Mouse (Mus musculus): ENCODE data around the gene Wtip. TPM values are rescaled to one million over a fixed set of nuclear protein-coding genes. Genes with fewer than 3 reads are reported as not detected.
"Not testable (repeated sequence)": the region's sequence is repeated elsewhere in the genome, so short reads cannot be mapped to it uniquely, and the experiment has no call there.

The Wtip gene
- total and polyA plus RNA-seq, 2 experiments: 1.9 to 2.8 TPM

DNA sequence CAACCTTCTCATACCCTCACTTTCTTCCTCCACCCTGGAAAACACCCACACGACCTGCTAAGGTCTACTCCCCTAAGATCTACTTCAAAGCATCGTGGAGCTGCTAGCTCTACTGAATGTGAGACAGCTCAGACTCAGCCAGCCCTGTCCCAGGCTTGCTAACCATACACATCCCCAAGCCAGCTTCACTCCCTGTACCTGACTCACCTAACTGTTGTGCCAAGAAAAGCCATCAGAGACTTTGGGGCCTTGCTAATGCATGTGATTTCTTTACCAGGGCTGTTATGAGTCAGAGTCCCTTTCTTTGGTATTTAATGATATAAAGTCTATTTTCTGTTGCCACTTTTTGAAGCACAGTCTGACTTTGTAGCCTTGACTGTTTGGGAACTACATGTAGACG is 1.9 kb downstream of the Wtip start:
- Histone ChIP-seq H3K9ac (ENCODE audit: low read depth, low read length) (no peak overlapping the region), H3K27ac (replicated peaks; ENCODE audit: insufficient read depth, low read depth, low read length) (no peak overlapping the region), H3K79me2 (ENCODE audit: control insufficient read depth, insufficient read depth, low read length) (no peaks in the 10 kb centered on the region; the same call in 1 of the 2 replicates), H3K36me3 (ENCODE audit: control insufficient read depth, insufficient read depth, low read length) (no peaks in the 10 kb centered on the region), H3K27me3 (ENCODE audit: control insufficient read depth, insufficient read depth, low read length) (peaks cover 9% of the 10 kb centered on the region), H3K4me3 (ENCODE audit: insufficient read depth, low read depth, low read length) (no peak overlapping the region), H3K4me1 (ENCODE audit: control insufficient read depth, insufficient read depth, low read length) (no peaks in the 10 kb centered on the region; the same call in 1 of the 2 replicates)
- TF ChIP-seq CTCF (IDR thresholded peaks at IDR 0.05; ENCODE audit: low read depth, low read length): no peak
- no peak for TF ChIP-seq POLR2A (IDR thresholded peaks at IDR 0.05; ENCODE audit: extremely low read depth, insufficient read depth, low read length)
- WGBS: 73% methylated on average over 3 of the region's 3 CpGs
- no peak for DNase-seq (ENCODE audit: extremely low read depth, low read depth, low spot score)

DNA sequence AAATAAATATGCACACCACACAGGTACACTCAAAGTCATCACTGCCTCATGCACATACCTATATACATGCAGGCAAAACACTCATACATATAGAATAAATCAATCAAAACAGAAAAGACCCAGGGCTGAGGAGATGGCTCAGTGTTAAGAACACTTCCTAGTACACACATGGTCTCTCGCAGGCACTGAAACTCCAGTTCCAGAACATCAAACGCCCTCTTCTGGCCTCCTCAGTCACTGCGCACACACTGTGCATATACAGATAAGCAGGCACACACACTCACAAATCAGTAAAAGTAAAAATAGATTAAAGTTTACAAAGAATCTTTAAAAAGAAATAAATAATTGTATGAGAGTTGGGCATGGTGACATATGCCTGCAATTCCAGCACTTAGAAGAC is 6.8 kb downstream of the Wtip start:
- TF ChIP-seq POLR2A (IDR thresholded peaks at IDR 0.05; ENCODE audit: extremely low read depth, insufficient read depth, low read length): no peak
- no peak for TF ChIP-seq CTCF (IDR thresholded peaks at IDR 0.05; ENCODE audit: low read depth, low read length)
- 81% methylated on average over 3 of the region's 3 CpGs for WGBS

DNA sequence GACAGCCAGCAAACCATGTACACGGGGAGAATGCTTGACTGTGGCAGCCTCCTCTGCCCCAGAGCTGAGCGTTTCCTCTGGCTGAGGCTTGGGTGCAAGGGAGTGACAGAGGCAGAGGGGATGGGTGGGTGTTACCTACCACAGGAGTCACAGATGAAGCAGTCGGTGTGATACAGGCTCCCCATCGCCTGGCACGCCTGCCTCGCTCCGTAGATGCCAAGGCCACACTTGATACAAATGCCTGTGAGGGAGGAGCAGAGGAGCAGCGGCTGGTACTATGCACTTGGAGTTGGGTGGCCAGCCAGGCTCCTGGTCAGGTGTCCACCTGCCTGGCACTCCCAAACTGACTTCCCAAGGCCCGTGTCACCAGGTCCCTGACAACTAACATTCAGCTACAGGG is 7.7 kb downstream of the Wtip start:
- H3K27me3 ChIP-seq (ENCODE audit: control insufficient read depth, insufficient read depth, low read length): no peaks in the 10 kb centered on the region
- H3K36me3 ChIP-seq (ENCODE audit: control insufficient read depth, insufficient read depth, low read length): no peaks in the 10 kb centered on the region
- 88% methylated on average over 9 of the region's 9 CpGs for WGBS
- no peaks in the 10 kb centered on the region for H3K4me1 ChIP-seq (ENCODE audit: control insufficient read depth, insufficient read depth, low read length)
- H3K9ac ChIP-seq (ENCODE audit: low read depth, low read length): no peak overlapping the region
- TF ChIP-seq POLR2A (IDR thresholded peaks at IDR 0.05; ENCODE audit: extremely low read depth, insufficient read depth, low read length) (no peak), CTCF (IDR thresholded peaks at IDR 0.05; ENCODE audit: low read depth, low read length) (no peak)
- no peak overlapping the region for H3K27ac ChIP-seq (replicated peaks; ENCODE audit: insufficient read depth, low read depth, low read length)
- H3K79me2 ChIP-seq (ENCODE audit: control insufficient read depth, insufficient read depth, low read length): no peaks in the 10 kb centered on the region
- no peak overlapping the region for H3K4me3 ChIP-seq (ENCODE audit: insufficient read depth, low read depth, low read length)
- DNase-seq (ENCODE audit: extremely low read depth, low read depth, low spot score): no peak

More for the DNA sequence above, 6.8 kb downstream of the Wtip start:
- H3K36me3 ChIP-seq (ENCODE audit: control insufficient read depth, insufficient read depth, low read length): no peaks in the 10 kb centered on the region
- no peaks in the 10 kb centered on the region for H3K4me1 ChIP-seq (ENCODE audit: control insufficient read depth, insufficient read depth, low read length)
- no peak overlapping the region for H3K27ac ChIP-seq (replicated peaks; ENCODE audit: insufficient read depth, low read depth, low read length)
- H3K9ac ChIP-seq (ENCODE audit: low read depth, low read length): no peak overlapping the region
- H3K27me3 ChIP-seq (ENCODE audit: control insufficient read depth, insufficient read depth, low read length): no peaks in the 10 kb centered on the region
- H3K4me3 ChIP-seq (ENCODE audit: insufficient read depth, low read depth, low read length): no peak overlapping the region
- no peaks in the 10 kb centered on the region for H3K79me2 ChIP-seq (ENCODE audit: control insufficient read depth, insufficient read depth, low read length)
- DNase-seq (ENCODE audit: extremely low read depth, low read depth, low spot score): no peak

DNA sequence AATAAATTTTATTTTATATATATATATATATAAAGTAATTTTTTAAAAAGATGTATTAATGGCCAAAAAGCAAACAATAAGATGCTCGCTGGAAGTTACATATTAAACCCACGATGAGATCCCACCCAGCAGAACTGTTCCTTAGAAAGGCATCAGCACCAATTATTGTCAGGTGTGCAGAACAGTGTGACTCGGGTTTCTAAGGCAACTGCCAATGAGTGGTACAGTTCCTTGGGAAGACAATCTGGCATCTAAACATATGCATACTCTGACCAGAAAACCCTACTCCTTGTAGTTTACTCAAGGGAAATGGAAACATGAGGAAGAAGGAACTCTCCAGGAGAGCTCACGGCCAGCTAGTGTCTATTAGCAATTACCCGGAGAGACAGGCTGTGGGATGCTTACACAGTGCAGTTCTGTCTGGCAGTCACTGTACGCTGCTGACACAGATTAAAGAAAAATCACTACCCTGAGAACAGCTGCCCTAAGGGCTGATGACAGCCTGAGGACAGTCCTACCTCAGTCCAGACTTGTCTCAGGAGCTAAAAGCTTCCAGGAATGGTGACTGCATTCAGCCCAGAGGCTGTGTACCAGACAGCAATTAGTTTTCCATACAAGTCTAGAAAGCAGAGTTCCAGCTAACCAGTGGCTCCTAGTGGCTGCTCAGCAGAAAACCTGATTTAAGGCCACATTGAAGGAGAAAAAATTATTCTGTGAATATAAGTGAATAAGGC is 9.9 kb downstream of the Wtip start:
- Histone ChIP-seq H3K27me3 (ENCODE audit: control insufficient read depth, insufficient read depth, low read length) (no peaks in the 10 kb centered on the region), H3K79me2 (ENCODE audit: control insufficient read depth, insufficient read depth, low read length) (no peaks in the 10 kb centered on the region), H3K4me3 (ENCODE audit: insufficient read depth, low read depth, low read length) (no peak overlapping the region), H3K4me1 (ENCODE audit: control insufficient read depth, insufficient read depth, low read length) (no peaks in the 10 kb centered on the region), H3K9ac (ENCODE audit: low read depth, low read length) (no peak overlapping the region), H3K27ac (replicated peaks; ENCODE audit: insufficient read depth, low read depth, low read length) (no peak overlapping the region), H3K36me3 (ENCODE audit: control insufficient read depth, insufficient read depth, low read length) (no peaks in the 10 kb centered on the region)
- WGBS: 90% methylated on average over 6 of the region's 6 CpGs
- no peak for DNase-seq (ENCODE audit: extremely low read depth, low read depth, low spot score)
- TF ChIP-seq POLR2A (IDR thresholded peaks at IDR 0.05; ENCODE audit: extremely low read depth, insufficient read depth, low read length): no peak
- TF ChIP-seq CTCF (IDR thresholded peaks at IDR 0.05; ENCODE audit: low read depth, low read length): no peak

DNA sequence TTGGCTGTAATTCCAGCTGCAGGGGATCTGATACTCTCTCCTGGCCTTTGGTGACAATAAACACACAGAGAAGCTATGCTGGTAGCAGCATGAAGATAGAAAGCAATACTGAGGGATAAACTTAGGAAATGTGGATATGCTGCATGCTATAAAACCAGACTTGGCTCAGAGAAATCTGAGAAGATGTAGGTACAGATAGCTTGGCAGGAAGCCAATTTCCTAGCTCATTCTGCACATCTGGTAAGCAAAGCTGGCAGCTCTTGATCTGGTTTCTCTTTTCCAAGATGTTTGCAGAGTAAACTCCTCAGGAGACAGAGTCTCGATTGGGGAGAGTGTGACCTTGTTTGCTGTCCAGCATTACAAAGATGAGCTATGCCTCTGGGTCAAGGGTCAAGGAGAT is 12.4 kb downstream of the Wtip start:
- WGBS: 11% methylated on average over 1 of the region's 1 CpGs
- H3K27me3 ChIP-seq (ENCODE audit: control insufficient read depth, insufficient read depth, low read length); H3K79me2 ChIP-seq (ENCODE audit: control insufficient read depth, insufficient read depth, low read length): not testable (repeated sequence)

DNA sequence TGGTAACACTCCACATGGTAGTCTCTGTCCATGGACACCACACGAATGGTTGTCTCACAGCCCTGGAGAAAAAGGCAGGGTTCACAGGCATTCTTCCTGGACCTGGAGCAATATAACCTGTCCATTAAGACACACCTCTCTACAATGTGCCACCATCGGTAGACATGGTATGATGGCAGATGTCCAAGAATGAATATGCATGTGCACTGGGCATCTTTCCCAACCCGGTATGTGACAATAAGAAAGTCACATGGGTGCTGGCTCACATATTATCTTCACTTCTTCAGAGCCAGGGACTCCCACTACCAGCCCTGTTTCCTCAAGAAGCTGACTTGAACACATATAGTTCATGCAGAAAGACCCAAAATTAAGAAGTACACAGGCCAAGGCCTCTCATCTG is 16.5 kb downstream of the Wtip start:
- H3K79me2 ChIP-seq (ENCODE audit: control insufficient read depth, insufficient read depth, low read length): no peaks in the 10 kb centered on the region
- no peaks in the 10 kb centered on the region for H3K27me3 ChIP-seq (ENCODE audit: control insufficient read depth, insufficient read depth, low read length)
- WGBS: 85% methylated on average over 3 of the region's 3 CpGs
- TF ChIP-seq POLR2A (IDR thresholded peaks at IDR 0.05; ENCODE audit: extremely low read depth, insufficient read depth, low read length) (no peak), CTCF (IDR thresholded peaks at IDR 0.05; ENCODE audit: low read depth, low read length) (no peak)
- H3K4me3 ChIP-seq (ENCODE audit: insufficient read depth, low read depth, low read length): no peak overlapping the region
- DNase-seq (ENCODE audit: extremely low read depth, low read depth, low spot score): no peak
- no peak overlapping the region for H3K9ac ChIP-seq (ENCODE audit: low read depth, low read length)
- no peaks in the 10 kb centered on the region for H3K36me3 ChIP-seq (ENCODE audit: control insufficient read depth, insufficient read depth, low read length)
- H3K4me1 ChIP-seq (ENCODE audit: control insufficient read depth, insufficient read depth, low read length): no peaks in the 10 kb centered on the region
- H3K27ac ChIP-seq (replicated peaks; ENCODE audit: insufficient read depth, low read depth, low read length): no peak overlapping the region

More for the DNA sequence above, 12.4 kb downstream of the Wtip start:
- not testable (repeated sequence) for H3K4me3 ChIP-seq (ENCODE audit: insufficient read depth, low read depth, low read length); H3K9ac ChIP-seq (ENCODE audit: low read depth, low read length); H3K36me3 ChIP-seq (ENCODE audit: control insufficient read depth, insufficient read depth, low read length); H3K4me1 ChIP-seq (ENCODE audit: control insufficient read depth, insufficient read depth, low read length); H3K27ac ChIP-seq (replicated peaks; ENCODE audit: insufficient read depth, low read depth, low read length); DNase-seq (ENCODE audit: extremely low read depth, low read depth, low spot score)
